Mouse (Mus musculus): Measurements from ENCODE around the gene 5031439G07Rik. TPM values are rescaled to one million over a fixed set of nuclear protein-coding genes. Genes with fewer than 3 reads are reported as not detected.

5031439G07Rik gene
- total and polyA plus RNA-seq, 3 experiments: 19.6 to 61.0 TPM; not detected in 1

DNA sequence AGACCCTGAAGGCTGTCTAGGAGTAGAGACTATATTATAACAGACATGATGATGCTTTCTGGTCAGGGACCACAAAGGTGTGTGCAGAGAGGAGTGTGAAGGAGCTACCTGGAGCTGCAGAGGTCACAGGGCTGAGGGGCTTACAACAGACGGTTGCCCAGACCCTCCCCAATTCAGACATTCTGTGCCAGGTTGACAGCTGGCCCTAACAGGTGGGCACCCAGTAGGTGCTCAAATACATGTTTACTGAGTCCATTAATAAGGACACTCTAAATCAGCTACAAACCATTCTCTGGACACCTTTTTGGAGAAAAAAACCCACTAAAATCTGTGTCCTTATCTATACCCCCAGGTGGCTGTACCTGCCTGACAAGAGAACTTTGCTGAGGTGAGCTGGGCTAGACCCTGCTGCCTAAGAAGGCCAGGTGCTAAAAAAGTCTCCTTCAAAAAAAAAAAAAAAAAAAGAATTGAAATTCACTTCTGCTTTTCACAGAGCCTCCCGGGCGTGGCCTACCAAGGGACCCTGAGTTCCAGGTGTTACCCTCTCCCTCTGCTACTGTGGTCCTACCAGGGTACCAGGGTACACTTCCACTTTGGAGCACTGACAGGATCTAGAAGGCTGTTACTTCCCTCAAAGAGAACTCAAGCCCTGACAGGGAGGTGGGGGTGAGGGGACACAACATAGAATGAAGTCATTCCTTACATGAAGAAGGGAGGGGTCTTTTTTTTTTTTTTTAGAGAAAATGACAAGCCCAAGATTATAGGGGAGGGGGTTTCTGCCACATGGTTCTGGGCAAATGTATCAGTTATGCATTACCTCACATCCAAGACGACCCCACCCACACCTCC, 2.0 kb downstream of the 5031439G07Rik start:
- DNase-seq (ENCODE audit: low read depth, low spot score): peak; percentile 66
- H3K79me2 ChIP-seq (ENCODE audit: control insufficient read depth, insufficient read depth, low read length, poor library complexity): peaks cover 5% of the 10 kb centered on the region
- no peaks in the 10 kb centered on the region for H3K27me3 ChIP-seq (ENCODE audit: control insufficient read depth in 1 of 2, insufficient read depth in 2 of 2, low read length in 2 of 2)
- H3K9me3 ChIP-seq (replicated peaks; ENCODE audit: insufficient read depth, low read length): no peaks in the 10 kb centered on the region
- TF ChIP-seq KAT2A (conservative IDR thresholded peaks at IDR 0.05; ENCODE audit: low read depth, low read length) (no peak), SIN3A (IDR thresholded peaks at IDR 0.05; ENCODE audit: low read length) (0 out of 2 replicates have a peak, but pooled peaks have one; percentile 25), ZNF384 (IDR thresholded peaks at IDR 0.05; ENCODE audit: low read depth, low read length) (peak; percentile 97)
- H3K4me1 ChIP-seq (ENCODE audit: control insufficient read depth in 1 of 2, insufficient read depth in 2 of 2, low read length in 2 of 2): peaks cover 0 to 14% of the 10 kb centered on the region in 2 experiments; a peak in 2 of 4 replicates
- H3K36me3 ChIP-seq (ENCODE audit: control insufficient read depth in 1 of 2, insufficient read depth in 2 of 2, low read length in 2 of 2): peaks cover 0 to 7% of the 10 kb centered on the region in 2 experiments; a peak in 2 of 4 replicates
- H3K4me3 ChIP-seq (ENCODE audit: control insufficient read depth in 1 of 2, insufficient read depth in 1 of 2, low read depth in 2 of 2, low read length in 2 of 2): peak overlapping the region; percentile 46 to 74
- no peak overlapping the region for H3K27ac ChIP-seq (ENCODE audit: control insufficient read depth, low read depth, low read length)
- peak overlapping the region; percentile 81 for H3K9ac ChIP-seq (ENCODE audit: control insufficient read depth, low read depth, low read length, poor library complexity, severe bottlenecking)

DNA sequence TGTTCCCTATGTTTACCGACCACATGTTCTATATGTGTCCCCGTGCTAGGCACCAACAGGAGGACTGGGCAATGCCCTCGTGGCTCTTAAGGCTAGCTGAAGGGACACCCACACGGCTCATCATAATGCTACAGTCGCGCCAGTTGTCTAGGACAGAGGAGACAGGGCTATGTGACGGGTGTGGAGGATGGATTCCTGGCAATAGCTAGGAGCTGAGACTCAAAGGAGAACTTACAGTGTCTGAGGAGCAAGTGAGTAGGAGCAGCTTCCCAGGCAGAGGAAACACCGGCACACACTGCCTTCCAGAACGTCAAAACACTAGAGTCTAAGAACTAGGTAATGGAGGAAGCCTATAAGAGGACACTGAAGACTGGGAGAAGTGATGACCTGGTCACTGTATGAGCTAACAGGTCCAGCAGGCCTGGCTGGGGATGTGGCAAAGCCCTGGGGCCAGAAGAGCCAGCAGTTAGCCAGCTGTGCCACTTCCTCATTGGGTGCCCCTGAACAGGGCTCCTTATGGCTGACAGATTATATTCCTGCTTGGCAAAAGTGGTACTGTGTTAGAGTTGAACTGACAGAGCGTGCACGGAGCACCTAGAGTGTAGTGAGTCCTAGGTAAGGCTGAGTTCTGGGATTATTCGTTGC, 2.7 kb downstream of the 5031439G07Rik start:
- peaks cover 0 to 7% of the 10 kb centered on the region in 2 experiments; a peak in 2 of 4 replicates for H3K36me3 ChIP-seq (ENCODE audit: control insufficient read depth in 1 of 2, insufficient read depth in 2 of 2, low read length in 2 of 2)
- H3K9me3 ChIP-seq (replicated peaks; ENCODE audit: insufficient read depth, low read length): no peaks in the 10 kb centered on the region
- H3K9ac ChIP-seq (ENCODE audit: control insufficient read depth, low read depth, low read length, poor library complexity, severe bottlenecking): no peak overlapping the region
- no peak overlapping the region for H3K27ac ChIP-seq (ENCODE audit: control insufficient read depth, low read depth, low read length)
- no peaks in the 10 kb centered on the region for H3K27me3 ChIP-seq (ENCODE audit: control insufficient read depth in 1 of 2, insufficient read depth in 2 of 2, low read length in 2 of 2)
- H3K79me2 ChIP-seq (ENCODE audit: control insufficient read depth, insufficient read depth, low read length, poor library complexity): peaks cover 5% of the 10 kb centered on the region
- DNase-seq (ENCODE audit: low read depth, low spot score): no peak
- H3K4me1 ChIP-seq (ENCODE audit: control insufficient read depth in 1 of 2, insufficient read depth in 2 of 2, low read length in 2 of 2): peaks cover 0 to 14% of the 10 kb centered on the region in 2 experiments; a peak in 2 of 4 replicates
- TF ChIP-seq EP300 (IDR thresholded peaks at IDR 0.05; ENCODE audit: low read depth in 1 of 2, low read length in 2 of 2): no peak
- no peak for TF ChIP-seq MAFK (IDR thresholded peaks at IDR 0.05; ENCODE audit: borderline replicate concordance, low read depth, low read length)
- no peak for TF ChIP-seq MAZ (IDR thresholded peaks at IDR 0.05; ENCODE audit: low read depth, low read length)
- TF ChIP-seq NELFE (IDR thresholded peaks at IDR 0.05; ENCODE audit: low read depth, low read length): no peak
- TF ChIP-seq KAT2A (conservative IDR thresholded peaks at IDR 0.05; ENCODE audit: low read depth, low read length): no peak
- no peak for TF ChIP-seq MYB (IDR thresholded peaks at IDR 0.05; ENCODE audit: low read depth, low read length)
- TF ChIP-seq USF1 (IDR thresholded peaks at IDR 0.05; ENCODE audit: low read depth, low read length): no peak
- no peak for TF ChIP-seq GATA1 (IDR thresholded peaks at IDR 0.05; ENCODE audit: low read depth, low read length)
- no peak for TF ChIP-seq USF2 (IDR thresholded peaks at IDR 0.05; ENCODE audit: borderline replicate concordance in 1 of 2, insufficient read depth in 1 of 2, low read depth in 1 of 2, low read length in 2 of 2)
- no peak overlapping the region for H3K4me3 ChIP-seq (ENCODE audit: control insufficient read depth in 1 of 2, insufficient read depth in 1 of 2, low read depth in 2 of 2, low read length in 2 of 2)

All from MEL (cell line).